Mouse (Mus musculus): Measurements from ENCODE around the gene Ccl7.
A peak's percentile ranks its signal among the peaks of the same experiment; 100 is the strongest.

Gene Ccl7

GRCm38 (mm10) chr11:82034446-82034845 is 11.1 kb upstream of the Ccl7 start:
- DNase-seq (ENCODE audit: low read depth, low spot score) = no peak

- DNase-seq (ENCODE audit: low read depth, low spot score) = no peak
These were observed 10.2 kb upstream of the Ccl7 start, which contains the start of gene Ccl2 for GRCm38 (mm10) chr11:82035356-82035755. TSS of gene Ccl2 (plus strand) at chr11:82035571.

GRCm38 (mm10) chr11:82035857-82036256 is 9.7 kb upstream of the Ccl7 start:
- no peak for DNase-seq (ENCODE audit: low read depth, low spot score)

GRCm38 (mm10) chr11:82038535-82038934 is 7.0 kb upstream of the Ccl7 start, which contains the start of gene Gm17268:
TSS of gene Gm17268 (minus strand) at chr11:82038562.
- DNase-seq (ENCODE audit: low read depth, low spot score) = no peak

GRCm38 (mm10) chr11:82039132-82039660 is 6.3 kb upstream of the Ccl7 start:
- DNase-seq (ENCODE audit: low read depth, low spot score) = no peak

GRCm38 (mm10) chr11:82041671-82042080 is 3.8 kb upstream of the Ccl7 start:
- no peak for DNase-seq (ENCODE audit: low read depth, low spot score)

- peak; percentile 74 for DNase-seq (ENCODE audit: low read depth, low spot score)
These were observed 2.4 kb downstream of the Ccl7 start for GRCm38 (mm10) chr11:82047746-82048415.

GRCm38 (mm10) chr11:82053849-82054248 is 8.3 kb downstream of the Ccl7 start:
- DNase-seq (ENCODE audit: low read depth, low spot score) = no peak

- DNase-seq (ENCODE audit: low read depth, low spot score) = no peak
These were observed 12.1 kb downstream of the Ccl7 start, which contains the start of gene Ccl11 for GRCm38 (mm10) chr11:82057646-82058045. TSS of gene Ccl11 (plus strand) at chr11:82057823.

GRCm38 (mm10) chr11:82062226-82062625 is 16.7 kb downstream of the Ccl7 start:
- DNase-seq (ENCODE audit: low read depth, low spot score) = no peak

- DNase-seq (ENCODE audit: low read depth, low spot score) = no peak
These were observed 17.9 kb downstream of the Ccl7 start for GRCm38 (mm10) chr11:82063454-82063853.

- DNase-seq (ENCODE audit: low read depth, low spot score) = no peak
These were observed 21.6 kb downstream of the Ccl7 start for GRCm38 (mm10) chr11:82066953-82067571.

GRCm38 (mm10) chr11:82071076-82071475 is 25.6 kb downstream of the Ccl7 start:
- DNase-seq (ENCODE audit: low read depth, low spot score) = no peak

GRCm38 (mm10) chr11:82072374-82072773 is 26.9 kb downstream of the Ccl7 start:
- DNase-seq (ENCODE audit: low read depth, low spot score) = no peak

GRCm38 (mm10) chr11:82072984-82073383 is 27.5 kb downstream of the Ccl7 start:
- DNase-seq (ENCODE audit: low read depth, low spot score) = no peak

GRCm38 (mm10) chr11:82073686-82074085 is 28.2 kb downstream of the Ccl7 start:
- DNase-seq (ENCODE audit: low read depth, low spot score) = no peak

- no peak for DNase-seq (ENCODE audit: low read depth, low spot score)
These were observed 31.5 kb downstream of the Ccl7 start for GRCm38 (mm10) chr11:82077031-82077430.

GRCm38 (mm10) chr11:82078136-82078730 is 32.7 kb downstream of the Ccl7 start:
- DNase-seq (ENCODE audit: low read depth, low spot score) = no peak

- no peak for DNase-seq (ENCODE audit: low read depth, low spot score)
These were observed 35.4 kb downstream of the Ccl7 start for GRCm38 (mm10) chr11:82080865-82081264.

- DNase-seq (ENCODE audit: low read depth, low spot score) = no peak
These were observed 38.8 kb downstream of the Ccl7 start for GRCm38 (mm10) chr11:82084360-82084759.
